Mouse (Mus musculus) gastrocnemius, postnatal 10 days (tissue): Measurements from ENCODE around the gene Ccdc63. TPM values are rescaled to one million over a fixed set of nuclear protein-coding genes. Genes with fewer than 3 reads are reported as not detected.
"Not testable (repeated sequence)": the region's sequence is repeated elsewhere in the genome, so short reads cannot be mapped to it uniquely, and the experiment has no call there.

Experiments
- DNase-seq: peaks from one replicate; pipeline ENCODE4 v3.0.0; 2021; ENCODE audit warnings: mixed read lengths
- long read RNA-seq, 2 experiments: library from polyadenylated mRNA; stranded (forward); transcript quantifications; one replicate each; pipeline ENCODE4 v2.0.0; 2021
- total RNA-seq, 2 experiments: library from RNA; stranded (reverse); gene quantifications; 2 replicates each; pipeline ENCODE4 v1.2.3; 2021

The Ccdc63 gene
- not detected for total RNA-seq
- long read RNA-seq, experiment 1, result 0 reads
- long read RNA-seq, experiment 2, result 0 reads

GRCm38 (mm10) chr5:122140723-122141122 is at the start of gene Ccdc63:
Gene Ccdc63, minus strand, starts transcription at chr5:122140823.
- DNase-seq, result no peak

- DNase-seq, result peak; percentile 47
Measured at GRCm38 (mm10) chr5:122189115-122189514, 48.5 kb upstream of the Ccdc63 start.

- DNase-seq, result not testable (repeated sequence)
Measured at GRCm38 (mm10) chr5:122184858-122185257, 44.2 kb upstream of the Ccdc63 start.

GRCm38 (mm10) chr5:122184283-122184806 is 43.7 kb upstream of the Ccdc63 start:
- no peak for DNase-seq

GRCm38 (mm10) chr5:122179665-122180064 is 39.0 kb upstream of the Ccdc63 start:
- DNase-seq, result no peak

- DNase-seq, result peak; percentile 69
Measured at GRCm38 (mm10) chr5:122176398-122176797, 35.8 kb upstream of the Ccdc63 start.

- no peak for DNase-seq
Measured at GRCm38 (mm10) chr5:122175961-122176360, 35.3 kb upstream of the Ccdc63 start.

- no peak for DNase-seq
Measured at GRCm38 (mm10) chr5:122175402-122175801, 34.8 kb upstream of the Ccdc63 start.

- DNase-seq, result no peak
Measured at GRCm38 (mm10) chr5:122171058-122171457, 30.4 kb upstream of the Ccdc63 start.

GRCm38 (mm10) chr5:122168344-122169069 is 27.9 kb upstream of the Ccdc63 start:
- DNase-seq, result no peak

- DNase-seq, result no peak
Measured at GRCm38 (mm10) chr5:122166636-122167161, 26.1 kb upstream of the Ccdc63 start.

- DNase-seq, result peak; percentile 51
Measured at GRCm38 (mm10) chr5:122165233-122165915, 24.8 kb upstream of the Ccdc63 start.

- no peak for DNase-seq
Measured at GRCm38 (mm10) chr5:122164011-122164410, 23.4 kb upstream of the Ccdc63 start.

- no peak for DNase-seq
Measured at GRCm38 (mm10) chr5:122163194-122163593, 22.6 kb upstream of the Ccdc63 start.

GRCm38 (mm10) chr5:122158557-122159515 is 18.2 kb upstream of the Ccdc63 start:
- no peak for DNase-seq

GRCm38 (mm10) chr5:122157827-122158381 is 17.3 kb upstream of the Ccdc63 start, which contains the start of gene Ppp1cc:
Gene Ppp1cc, plus strand, starts transcription at chr5:122158278.
- peak; percentile 95 for DNase-seq

GRCm38 (mm10) chr5:122156486-122156885 is 15.9 kb upstream of the Ccdc63 start:
- DNase-seq, result no peak

- no peak for DNase-seq
Measured at GRCm38 (mm10) chr5:122155613-122156012, 15.0 kb upstream of the Ccdc63 start.

GRCm38 (mm10) chr5:122154782-122155181 is 14.2 kb upstream of the Ccdc63 start:
- DNase-seq, result no peak

- no peak for DNase-seq
Measured at GRCm38 (mm10) chr5:122154006-122154405, 13.4 kb upstream of the Ccdc63 start.

GRCm38 (mm10) chr5:122152508-122152907 is 11.9 kb upstream of the Ccdc63 start:
- not testable (repeated sequence) for DNase-seq
